Mouse (Mus musculus) heart, adult 9 months (tissue): ENCODE data around the gene Ttll5.
A peak's percentile ranks its signal among the peaks of the same experiment; 100 is the strongest.

ENCODE experiments used
- DNase-seq, 2 experiments: peaks; one replicate each; pipeline ENCODE4 v3.0.0; 2022; ENCODE audit warnings: low spot score in 2 of 2

Gene Ttll5

DNA sequence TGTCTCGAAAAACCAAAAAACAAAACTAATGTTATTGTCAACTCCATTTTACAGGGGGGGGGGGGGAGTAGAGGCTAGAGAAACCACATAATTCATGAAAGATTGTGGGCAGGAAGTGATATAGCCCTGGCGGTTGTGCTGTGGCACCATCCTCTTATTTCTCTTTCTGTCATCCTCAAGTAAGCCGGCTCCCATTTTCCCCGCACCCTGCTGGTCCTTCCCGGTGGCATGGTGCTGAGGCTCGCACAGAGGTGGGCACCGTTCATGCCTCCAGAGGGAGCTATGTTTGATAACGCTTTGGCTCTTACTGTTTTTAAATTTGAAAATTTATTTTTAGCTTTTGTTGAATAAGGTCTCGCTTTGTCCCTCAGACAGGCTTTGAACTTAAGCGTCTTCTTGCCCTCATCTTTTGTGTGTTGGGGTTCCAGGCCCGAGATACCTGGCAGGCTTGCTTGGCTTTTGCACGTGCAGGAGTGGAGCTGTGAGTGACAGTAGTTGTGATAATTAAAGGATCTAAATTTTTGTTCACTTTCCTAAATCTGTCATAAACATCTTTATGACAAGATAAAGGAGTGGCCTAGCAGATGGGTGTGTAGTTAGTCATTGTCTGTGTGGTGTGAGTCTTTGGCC is 15.0 kb downstream of the Ttll5 start:
- DNase-seq = no peak

DNA sequence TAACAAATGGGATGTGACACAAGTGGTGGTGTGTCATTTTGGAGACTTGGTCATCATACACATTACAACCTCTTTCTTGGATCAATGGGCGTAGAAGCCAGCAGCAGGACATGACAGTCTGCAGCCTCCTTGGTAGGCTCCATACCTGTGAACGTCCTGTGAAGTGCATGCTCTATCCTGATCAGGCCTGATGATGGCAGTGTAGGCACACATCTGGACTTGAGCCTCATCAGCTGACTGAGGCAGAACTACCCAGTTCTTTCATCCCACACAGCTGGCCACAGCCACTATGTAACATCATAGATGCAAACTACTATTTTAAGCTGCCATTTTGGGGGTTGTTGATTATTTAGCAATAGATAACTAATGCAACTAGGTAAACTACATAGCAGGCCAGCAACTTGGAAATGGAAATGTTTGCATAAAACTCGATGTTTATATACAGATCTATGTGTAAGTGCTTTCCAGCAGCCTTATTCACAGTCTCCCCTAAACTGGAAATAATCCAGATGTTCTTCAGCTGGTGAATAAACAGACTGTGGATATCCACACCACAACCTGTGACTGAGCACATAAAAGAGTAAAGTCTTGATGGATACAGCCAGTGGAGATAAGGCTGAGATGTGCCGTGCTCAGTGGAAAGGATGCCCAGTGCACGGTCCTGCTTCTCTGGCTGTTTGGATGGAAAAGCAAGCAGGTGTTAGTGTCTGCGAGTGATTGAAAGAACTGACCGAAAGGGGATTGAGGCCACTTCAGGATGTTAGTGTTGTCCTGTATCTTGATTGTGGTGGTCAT is 23.9 kb downstream of the Ttll5 start:
- peak; percentile 25 to 41 for DNase-seq

DNA sequence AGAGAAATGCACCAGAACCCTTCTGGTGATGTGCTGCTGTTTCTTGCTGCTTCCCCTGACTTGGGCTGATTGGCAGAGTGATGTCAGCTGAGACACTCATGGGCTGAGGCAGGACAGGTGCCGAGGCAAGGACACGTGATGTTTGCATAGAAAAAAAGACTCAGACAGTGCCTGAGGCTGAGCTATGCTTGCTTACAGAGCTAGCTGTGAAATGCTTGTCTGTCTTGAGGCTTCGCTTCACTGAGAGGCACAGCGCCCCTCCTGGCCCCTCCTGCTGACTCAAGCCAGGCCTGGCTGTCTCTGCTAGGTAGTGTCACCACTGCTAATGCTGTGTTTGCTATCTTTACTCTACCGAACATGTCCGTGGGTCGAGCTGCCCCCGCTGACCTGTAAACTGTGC is 26.2 kb downstream of the Ttll5 start:
- DNase-seq = no peak

- no peak for DNase-seq
These were observed 29.4 kb downstream of the Ttll5 start for GRCm38 (mm10) chr12:85853836-85854235.

DNA sequence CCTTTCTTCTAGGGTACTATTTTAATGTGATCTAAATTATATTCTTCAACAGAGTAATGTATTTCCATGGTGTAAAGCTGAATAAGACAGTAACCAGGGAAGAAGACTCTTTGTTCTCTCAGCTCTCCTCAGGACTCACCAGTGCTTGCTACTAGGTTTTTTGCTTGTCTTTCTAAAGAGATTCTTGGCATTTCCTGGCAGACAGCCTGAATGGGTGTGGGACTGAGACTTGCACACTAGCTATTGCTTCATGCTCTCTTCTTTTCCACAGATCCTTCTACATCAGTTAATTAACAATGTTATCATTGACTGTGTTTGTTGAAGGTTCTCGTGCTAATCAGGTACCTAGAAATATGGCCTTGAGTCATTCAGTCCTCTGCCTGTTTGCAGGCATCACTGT is 29.8 kb downstream of the Ttll5 start:
- DNase-seq = no peak

DNA sequence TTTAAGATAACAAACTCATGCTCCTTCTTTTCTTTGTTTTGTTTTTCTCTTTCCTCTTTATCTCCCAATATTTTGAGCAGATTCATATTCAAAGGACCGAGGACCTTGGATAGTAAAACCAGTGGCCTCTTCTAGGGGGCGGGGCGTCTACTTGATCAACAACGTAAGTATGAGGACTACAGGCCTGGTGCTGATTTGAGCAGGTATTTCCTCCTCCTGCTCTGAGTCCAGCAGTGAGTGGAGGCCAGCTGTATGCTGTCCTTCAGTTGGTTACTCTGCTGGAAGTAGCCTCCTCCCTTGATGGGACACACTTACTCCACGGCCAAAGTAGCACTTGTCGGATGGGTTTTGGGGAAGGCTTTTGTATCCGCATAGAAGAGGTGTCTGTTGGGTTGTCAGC is 32.8 kb downstream of the Ttll5 start:
- no peak for DNase-seq

DNA sequence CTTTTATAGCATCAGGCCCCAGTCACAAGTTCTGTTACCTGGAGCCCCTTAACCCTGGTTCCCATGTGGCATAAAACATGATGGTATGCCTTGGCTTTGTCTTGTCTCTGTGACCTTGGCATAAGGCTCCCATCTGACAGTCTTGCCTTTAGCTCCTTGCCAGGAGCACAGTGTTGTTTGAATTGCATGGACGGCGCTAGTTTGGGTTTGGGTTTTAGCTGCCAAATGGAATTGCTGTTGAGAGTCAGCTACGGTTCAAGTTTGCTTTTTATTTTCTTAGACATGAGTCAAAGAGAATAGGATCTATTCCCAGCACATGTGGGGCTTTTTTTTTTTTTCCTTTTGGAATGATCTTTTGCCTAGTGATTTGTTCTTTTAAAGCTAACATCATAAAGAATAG is 34.7 kb downstream of the Ttll5 start:
- DNase-seq = no peak

- peak in 1 of 2 experiments; percentile 23 for DNase-seq
These were observed 35.2 kb downstream of the Ttll5 start for GRCm38 (mm10) chr12:85859511-85860189.

DNA sequence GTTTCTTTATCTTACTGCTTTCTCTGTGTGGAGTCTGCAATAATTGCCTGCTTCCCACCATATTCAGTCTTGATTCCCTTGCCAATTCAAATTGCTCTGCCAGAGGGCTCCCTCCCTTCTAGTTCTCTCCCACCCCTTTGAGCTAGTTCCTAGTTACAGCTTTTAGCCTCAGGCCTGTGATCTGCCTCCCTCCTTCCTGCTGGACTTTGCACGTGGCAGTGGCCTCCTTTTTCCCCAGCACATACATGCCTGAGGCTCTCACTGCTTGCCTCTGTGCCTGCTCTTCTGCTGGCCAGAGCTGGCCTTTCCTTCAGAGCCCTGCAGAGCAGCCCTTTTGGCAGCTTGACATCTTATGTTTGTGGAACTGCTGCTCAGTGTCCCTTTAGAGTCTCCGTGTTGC is 38.1 kb downstream of the Ttll5 start:
- DNase-seq = no peak

- DNase-seq = no peak
These were observed 41.1 kb downstream of the Ttll5 start for GRCm38 (mm10) chr12:85865526-85865925.

- no peak for DNase-seq
These were observed 42.2 kb downstream of the Ttll5 start for GRCm38 (mm10) chr12:85866624-85867023.

GRCm38 (mm10) chr12:85867125-85867524 is 42.7 kb downstream of the Ttll5 start:
- DNase-seq = no peak

DNA sequence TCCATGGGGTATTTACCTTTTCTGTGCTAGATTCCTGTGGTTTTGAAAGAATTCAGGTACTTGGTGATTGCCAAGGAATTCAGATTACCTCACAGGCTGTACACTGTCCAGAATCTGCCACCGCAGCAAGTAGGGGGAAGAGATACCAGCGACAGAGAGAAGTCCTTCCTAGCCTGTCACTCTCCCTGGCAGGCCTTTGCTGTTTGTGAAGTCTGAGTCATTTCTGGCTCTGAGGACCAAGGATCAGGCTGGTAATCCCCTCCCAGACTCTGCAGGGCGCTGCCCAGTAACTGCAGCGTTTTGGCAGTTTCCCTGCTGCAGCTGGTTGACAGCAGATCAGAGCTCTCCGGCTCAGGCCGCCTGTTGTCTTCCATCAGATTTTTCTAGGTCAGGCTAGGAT is 45.0 kb downstream of the Ttll5 start:
- peak; percentile 53 to 70 for DNase-seq

DNA sequence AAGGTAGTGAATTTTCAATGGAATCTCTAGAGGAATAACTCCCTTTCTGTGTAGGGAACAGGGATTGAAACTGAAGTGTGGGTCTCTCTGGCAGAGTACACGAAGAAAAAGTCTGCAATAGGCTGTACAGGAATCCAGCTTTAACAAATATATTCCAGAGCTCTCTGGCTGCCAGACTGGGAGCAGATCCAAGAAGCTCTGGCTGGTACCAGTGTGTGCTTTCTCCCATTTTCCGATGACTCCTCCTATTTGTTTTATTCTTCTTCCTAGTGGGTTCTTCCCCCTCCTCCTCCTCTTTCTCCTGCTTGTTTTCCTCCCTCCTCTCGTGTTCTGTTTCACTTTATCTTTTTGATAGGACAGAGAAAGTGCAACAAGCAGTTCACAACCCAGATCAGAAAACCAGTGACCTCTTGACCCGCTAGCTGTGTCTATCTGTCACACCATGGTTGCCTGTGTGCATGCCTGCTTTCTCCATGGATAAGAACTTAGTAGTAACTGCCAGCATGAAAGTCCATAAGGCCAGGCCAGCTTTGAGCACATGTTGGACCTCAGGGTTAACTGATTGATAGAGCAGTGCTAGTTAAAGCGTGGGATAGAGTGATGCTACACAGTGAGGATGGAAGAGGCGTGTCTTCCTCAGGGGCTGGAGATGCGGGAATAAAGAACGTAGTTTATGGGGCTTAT is 55.3 kb downstream of the Ttll5 start:
- peak; percentile 20 to 36 for DNase-seq

DNA sequence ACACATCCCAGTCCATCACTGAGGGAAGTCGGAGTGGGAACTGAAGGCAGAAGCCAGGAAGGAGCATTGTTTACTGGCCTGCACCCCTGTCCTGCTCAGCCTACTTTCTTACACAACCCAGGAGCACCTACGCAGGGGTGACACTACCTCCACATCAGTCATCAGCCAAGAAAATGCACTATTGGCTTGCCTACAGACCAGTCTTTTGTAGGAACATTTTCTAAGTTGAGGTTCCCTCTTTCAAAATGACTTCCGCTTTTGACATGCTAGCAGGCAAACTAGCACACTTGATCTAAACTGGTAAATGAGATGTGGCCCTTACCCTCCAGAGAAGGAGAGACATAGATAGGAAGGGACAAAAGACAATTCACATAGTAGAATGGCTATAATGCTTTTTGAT is 60.6 kb downstream of the Ttll5 start:
- DNase-seq = no peak

DNA sequence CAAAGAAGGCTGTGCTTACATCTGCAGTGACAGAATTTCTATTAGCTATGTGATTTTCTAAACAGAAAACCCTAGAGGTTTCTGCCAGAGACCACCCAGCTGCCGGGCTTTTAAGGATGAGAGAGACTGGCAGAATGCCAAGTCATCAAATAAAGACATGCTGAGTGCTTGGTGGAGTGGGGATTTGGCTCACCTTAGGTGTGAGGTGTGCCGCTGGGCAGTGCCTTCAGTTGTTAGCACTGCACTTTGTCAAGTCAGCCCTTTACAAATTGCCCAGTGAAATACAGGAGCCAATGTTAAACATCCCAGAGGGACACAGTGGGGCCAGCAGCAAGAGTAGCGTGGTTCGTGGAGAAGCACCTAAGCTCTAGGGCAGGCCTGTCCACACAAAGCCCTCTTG is 65.6 kb downstream of the Ttll5 start:
- DNase-seq = no peak

DNA sequence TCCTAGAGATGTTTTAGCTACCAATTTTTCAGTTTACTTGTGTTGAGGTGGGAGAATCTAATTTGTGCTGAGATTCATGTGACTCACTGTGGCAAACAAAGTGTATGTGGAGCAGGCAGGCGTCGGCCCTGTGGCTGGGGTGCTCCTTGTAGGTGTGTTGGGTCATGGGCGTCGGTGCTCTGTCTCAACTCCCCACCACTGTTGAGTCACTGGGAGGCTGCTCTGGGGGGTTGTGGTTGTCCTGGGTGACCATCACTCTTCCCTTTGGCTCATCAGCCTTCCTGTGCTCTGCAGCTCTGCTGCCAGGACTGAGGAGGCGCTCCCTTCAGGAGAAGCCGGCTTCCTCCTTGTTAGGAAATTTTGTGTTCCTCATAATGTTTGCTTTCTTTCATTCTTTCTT is 79.5 kb downstream of the Ttll5 start:
- DNase-seq = no peak

DNA sequence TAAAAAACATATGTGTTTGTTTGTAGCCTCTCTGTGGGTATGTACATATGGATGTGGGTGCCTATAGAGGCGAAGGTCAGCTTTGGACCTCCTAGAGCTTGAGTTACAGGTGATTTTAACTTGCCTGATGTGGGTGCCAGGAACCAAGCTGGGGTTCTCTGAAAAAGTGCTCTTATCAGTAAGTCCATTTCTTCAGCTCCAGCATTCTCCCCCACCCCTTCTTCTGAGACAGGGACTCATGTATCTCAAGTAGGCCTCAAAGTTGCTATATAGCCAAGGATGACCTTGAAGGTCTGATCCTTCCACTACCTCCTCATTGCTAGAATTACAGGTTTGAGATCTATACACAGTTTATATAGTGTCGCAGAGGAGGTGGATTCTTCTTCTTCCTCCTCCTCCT is 81.2 kb downstream of the Ttll5 start:
- no peak for DNase-seq

DNA sequence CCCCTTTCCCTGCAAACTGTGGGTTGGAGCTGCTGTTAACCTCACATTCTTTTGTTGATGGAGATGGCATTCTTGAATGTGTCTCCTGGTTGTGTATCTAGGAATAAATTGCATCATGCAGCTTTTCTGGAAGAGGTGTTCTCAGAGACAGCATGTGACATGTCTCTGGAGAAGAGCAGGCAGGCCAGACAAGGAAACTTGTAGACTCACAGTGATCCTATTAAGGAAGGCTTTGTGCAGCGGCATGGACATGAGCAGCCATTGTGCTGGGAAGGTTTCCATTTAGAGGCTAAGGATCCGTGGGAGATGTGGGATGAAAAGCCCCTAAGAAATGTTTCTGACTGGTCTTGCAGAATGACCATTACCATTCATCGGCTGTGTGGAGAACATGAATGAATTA is 83.4 kb downstream of the Ttll5 start:
- no peak for DNase-seq

GRCm38 (mm10) chr12:85910811-85911210 is 86.4 kb downstream of the Ttll5 start:
- no peak for DNase-seq

- DNase-seq = no peak
These were observed 88.4 kb downstream of the Ttll5 start for GRCm38 (mm10) chr12:85912712-85913504.

- peak in 1 of 2 experiments; percentile 13 for DNase-seq
These were observed 102.4 kb downstream of the Ttll5 start for GRCm38 (mm10) chr12:85926897-85927296.
